Mouse (Mus musculus): ENCODE measurements around the gene Cab39. TPM values are rescaled to one million over a fixed set of nuclear protein-coding genes. Genes with fewer than 3 reads are reported as not detected.

The Cab39 gene
- total and polyA plus RNA-seq, 3 experiments = 90.2 to 239 (median 111) TPM

DNA sequence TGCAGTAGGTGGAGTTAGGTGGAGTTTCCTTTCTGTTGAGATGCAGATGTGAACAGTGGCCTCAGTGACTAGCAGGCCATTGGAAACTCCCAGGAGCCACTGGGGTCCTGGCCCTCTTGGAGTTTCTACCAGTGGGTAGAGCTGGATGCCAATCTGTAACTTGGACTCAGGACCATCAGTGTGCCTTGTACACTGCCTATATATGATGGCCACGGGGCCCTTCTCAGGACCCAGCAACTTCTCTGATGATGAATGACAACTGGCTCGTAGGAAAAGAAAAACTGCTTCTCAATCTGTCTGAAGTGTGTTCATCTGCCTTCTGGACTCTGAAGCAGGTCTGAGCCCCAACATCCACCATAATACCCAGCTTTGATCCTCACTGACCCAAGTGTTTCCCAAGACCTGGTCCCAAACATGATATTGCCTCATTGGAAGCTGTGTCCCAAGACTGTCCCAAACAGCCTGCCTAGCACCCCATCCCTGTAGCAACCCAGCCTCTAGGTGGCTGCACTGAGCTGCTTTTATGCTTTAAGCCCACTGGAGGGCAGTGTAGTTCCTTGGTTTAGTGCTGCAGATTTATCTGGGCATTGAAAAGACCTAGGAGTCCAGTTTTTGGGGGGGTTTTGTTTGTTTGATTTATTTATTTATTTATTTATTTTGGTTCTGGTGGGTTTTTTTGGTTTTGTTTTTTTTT, 59.9 kb downstream of the Cab39 start:
- Histone ChIP-seq H3K27me3 (replicated peaks) (no peaks in the 10 kb centered on the region), H3K4me2 (ENCODE audit: insufficient read depth, low read depth, poor library complexity, severe bottlenecking) (no peak overlapping the region), H3K27ac (ENCODE audit: insufficient read depth, low read depth) (no peak overlapping the region), H3K4me3 (replicated peaks in 1 of 3; ENCODE audit: low read depth in 2 of 3, low read length in 2 of 3, poor library complexity in 1 of 3) (no peak overlapping the region), H3K36me3 (replicated peaks in 1 of 2; ENCODE audit: control insufficient read depth in 1 of 2, insufficient read depth in 1 of 2, low read length in 1 of 2) (peaks cover 24 to 59% of the 10 kb centered on the region in 2 experiments), H3K4me1 (ENCODE audit: control insufficient read depth in 1 of 2, insufficient read depth in 2 of 2) (peaks cover 0 to 22% of the 10 kb centered on the region in 2 experiments; a peak in 2 of 4 replicates), H3K79me2 (replicated peaks; ENCODE audit: control insufficient read depth, extremely low read depth, insufficient read depth, poor library complexity, severe bottlenecking) (no peaks in the 10 kb centered on the region), H3K9ac (ENCODE audit: insufficient read depth, low read depth) (no peak overlapping the region), H3K9me3 (replicated peaks; ENCODE audit: low read length) (no peaks in the 10 kb centered on the region)
- TF ChIP-seq EP300 (IDR thresholded peaks at IDR 0.05; ENCODE audit: low read length) (no peak), IRF4 (IDR thresholded peaks at IDR 0.05; ENCODE audit: low read depth, low read length) (peak; percentile 11; the same call in 1 of the 2 replicates), CTCF (conservative IDR thresholded peaks at IDR 0.05 in 1 of 2, IDR thresholded peaks at IDR 0.05 in 1 of 2; ENCODE audit: low read depth in 2 of 2, low read length in 2 of 2) (peak; percentile 73 to 100), UBTF (IDR thresholded peaks at IDR 0.05; ENCODE audit: low read depth, low read length) (no peak), MAZ (IDR thresholded peaks at IDR 0.05; ENCODE audit: low read depth, low read length) (no peak), BHLHE40 (IDR thresholded peaks at IDR 0.05; ENCODE audit: low read depth, low read length) (no peak), MAX (IDR thresholded peaks at IDR 0.05; ENCODE audit: low read length) (no peak), NRF1 (IDR thresholded peaks at IDR 0.05; ENCODE audit: low read depth, low read length) (no peak), ETS1 (conservative IDR thresholded peaks at IDR 0.05; ENCODE audit: low read depth, low read length) (no peak), MAFK (IDR thresholded peaks at IDR 0.05; ENCODE audit: insufficient replicate concordance, low read length) (no peak), PAX5 (IDR thresholded peaks at IDR 0.05; ENCODE audit: low read length) (no peak), CHD2 (IDR thresholded peaks at IDR 0.05; ENCODE audit: low read length) (no peak), ZC3H11A (IDR thresholded peaks at IDR 0.05; ENCODE audit: low read depth, low read length) (peak; percentile 91), ZNF384 (IDR thresholded peaks at IDR 0.05; ENCODE audit: low read depth, low read length) (peak; percentile 44; the same call in 1 of the 2 replicates), TBP (conservative IDR thresholded peaks at IDR 0.05; ENCODE audit: low read depth, low read length) (no peak), USF2 (conservative IDR thresholded peaks at IDR 0.05; ENCODE audit: low read depth, low read length) (no peak), ZKSCAN1 (IDR thresholded peaks at IDR 0.05; ENCODE audit: borderline replicate concordance, low read depth, low read length) (no peak), RAD21 (IDR thresholded peaks at IDR 0.05; ENCODE audit: low read depth, low read length) (peak; percentile 97), ELF1 (IDR thresholded peaks at IDR 0.05; ENCODE audit: low read depth, low read length) (no peak), MYC (IDR thresholded peaks at IDR 0.05; ENCODE audit: low read depth, low read length) (no peak), KAT2A (IDR thresholded peaks at IDR 0.05; ENCODE audit: insufficient replicate concordance, low read length) (no peak), POLR2AphosphoS2 (IDR thresholded peaks at IDR 0.05; ENCODE audit: low read depth, low read length) (peak; percentile 61), JUN (IDR thresholded peaks at IDR 0.05; ENCODE audit: insufficient read depth, low read depth, low read length) (no peak), MXI1 (IDR thresholded peaks at IDR 0.05; ENCODE audit: low read depth, low read length) (no peak), NELFE (IDR thresholded peaks at IDR 0.05; ENCODE audit: low read depth, low read length) (peak; percentile 91; the same call in 1 of the 2 replicates), RCOR1 (conservative IDR thresholded peaks at IDR 0.05; ENCODE audit: low read depth, low read length) (no peak), JUND (conservative IDR thresholded peaks at IDR 0.05; ENCODE audit: low read depth, low read length) (0 out of 2 replicates have a peak, but pooled peaks have one; percentile 34), ZMIZ1 (IDR thresholded peaks at IDR 0.05; ENCODE audit: low read depth, low read length) (peak; percentile 50), USF1 (IDR thresholded peaks at IDR 0.05; ENCODE audit: low read depth, low read length) (no peak), CHD1 (IDR thresholded peaks at IDR 0.05; ENCODE audit: low read depth, low read length) (no peak), E2F4 (IDR thresholded peaks at IDR 0.05; ENCODE audit: insufficient replicate concordance, low read depth, low read length) (no peak), SIN3A (IDR thresholded peaks at IDR 0.05; ENCODE audit: low read length) (peak; percentile 75; the same call in 1 of the 2 replicates), TCF12 (IDR thresholded peaks at IDR 0.05; ENCODE audit: low read depth, low read length) (no peak), GABPA (IDR thresholded peaks at IDR 0.05; ENCODE audit: insufficient replicate concordance, low read depth, low read length) (no peak), SMC3 (IDR thresholded peaks at IDR 0.05; ENCODE audit: low read depth, low read length) (peak; percentile 99), HCFC1 (IDR thresholded peaks at IDR 0.05; ENCODE audit: low read depth, low read length) (no peak), MEF2A (IDR thresholded peaks at IDR 0.05; ENCODE audit: borderline replicate concordance, low read depth, low read length) (no peak), POLR2A (IDR thresholded peaks at IDR 0.05; ENCODE audit: low read depth, low read length) (peak; percentile 38)
- dilution Hi-C loops (cut with MboI; ENCODE audit: extremely low pct_ligation_motif_present, extremely low pct_unique_long_range_greater_than_20kb, low sequenced_read_pairs) = no loop called here
- peak; percentile 82 for DNase-seq (ENCODE audit: extremely low read depth)
- in situ Hi-C loops (cut with MboI; ENCODE audit: low pct_ligation_motif_present, low pct_unique_long_range_greater_than_20kb, low sequenced_read_pairs) = loop anchor here (5.0 kb wide), 3 partner anchors 39 to 154 kb away; partner anchors contain the start of gene Itm2c
